Mouse (Mus musculus): Measurements from ENCODE around the gene Gpbar1.
A peak's percentile ranks its signal among the peaks of the same experiment; 100 is the strongest.
"Not testable (repeated sequence)": the region's sequence is repeated elsewhere in the genome, so short reads cannot be mapped to it uniquely, and the experiment has no call there.

Gene Gpbar1

DNA sequence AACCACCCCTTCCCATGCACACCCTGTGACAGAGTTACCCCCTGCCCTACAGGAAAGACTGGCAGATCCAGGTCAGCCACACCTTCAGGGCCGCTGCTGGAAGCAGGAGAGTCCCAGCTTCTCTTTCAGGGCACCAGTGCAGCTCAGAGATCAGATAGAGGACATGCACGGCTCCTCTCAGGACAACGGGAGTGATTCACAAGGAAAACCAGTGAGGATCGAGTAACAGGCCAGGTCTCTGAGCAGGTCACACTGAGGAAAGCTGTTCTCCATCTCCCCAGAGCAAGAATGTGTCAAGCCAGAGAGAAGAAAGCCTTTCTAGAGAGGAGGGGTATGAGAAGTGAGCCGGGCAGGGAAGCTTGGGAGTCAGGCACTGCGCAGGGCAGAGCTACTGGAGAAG, 18.1 kb downstream of the Gpbar1 start:
- no peak for DNase-seq

- no peak for DNase-seq
Observed at GRCm38 (mm10) chr1:74297269-74297668, 18.9 kb downstream of the Gpbar1 start.

DNA sequence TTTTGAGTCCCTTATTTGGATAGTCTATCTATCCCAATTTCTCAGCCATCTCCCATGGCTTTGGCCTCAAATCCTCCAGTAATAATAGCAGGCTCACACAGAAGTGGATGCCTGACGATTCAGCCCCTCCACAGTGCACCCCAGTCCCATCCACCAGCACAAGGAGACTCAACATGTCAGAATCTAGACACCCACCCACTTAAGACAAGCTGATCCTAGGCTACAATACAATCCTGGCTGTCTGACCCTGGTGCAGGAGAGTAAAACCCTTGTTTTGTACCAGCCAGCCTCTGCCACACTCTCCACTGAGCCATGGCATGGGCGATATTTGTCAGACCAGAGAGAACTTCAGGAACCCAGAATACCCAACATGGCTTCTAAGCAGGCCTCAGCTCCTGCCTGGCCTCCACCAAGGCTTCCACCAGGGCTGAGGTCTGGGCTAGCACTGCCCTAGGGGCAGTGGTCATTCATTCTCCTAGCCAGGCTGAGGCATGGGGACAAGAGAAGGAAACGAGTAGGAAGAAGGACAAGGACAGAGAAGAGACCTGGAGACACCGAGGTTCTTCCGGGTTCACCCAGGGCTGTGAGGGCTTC, 19.9 kb downstream of the Gpbar1 start:
- no peak for DNase-seq

DNA sequence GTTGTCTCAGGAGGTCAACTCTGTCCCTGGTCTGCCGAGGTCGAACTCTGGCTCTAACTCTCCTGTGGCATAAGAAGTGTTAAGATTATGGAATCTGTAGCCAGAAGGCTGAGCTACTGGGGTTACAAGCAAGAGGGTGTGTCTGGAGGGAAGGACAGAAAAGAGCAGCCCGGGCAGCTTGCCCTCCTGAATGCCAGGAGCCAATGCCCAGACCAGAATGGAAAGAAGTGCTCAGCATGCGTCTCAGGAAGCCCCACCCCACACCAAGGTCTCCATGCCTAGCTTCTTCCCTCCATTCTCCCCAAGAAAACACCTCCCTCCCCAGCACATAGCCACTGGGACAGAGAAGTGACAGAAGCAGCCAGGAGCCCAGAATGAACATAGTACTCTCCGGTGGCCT, 20.6 kb downstream of the Gpbar1 start:
- no peak for DNase-seq

DNA sequence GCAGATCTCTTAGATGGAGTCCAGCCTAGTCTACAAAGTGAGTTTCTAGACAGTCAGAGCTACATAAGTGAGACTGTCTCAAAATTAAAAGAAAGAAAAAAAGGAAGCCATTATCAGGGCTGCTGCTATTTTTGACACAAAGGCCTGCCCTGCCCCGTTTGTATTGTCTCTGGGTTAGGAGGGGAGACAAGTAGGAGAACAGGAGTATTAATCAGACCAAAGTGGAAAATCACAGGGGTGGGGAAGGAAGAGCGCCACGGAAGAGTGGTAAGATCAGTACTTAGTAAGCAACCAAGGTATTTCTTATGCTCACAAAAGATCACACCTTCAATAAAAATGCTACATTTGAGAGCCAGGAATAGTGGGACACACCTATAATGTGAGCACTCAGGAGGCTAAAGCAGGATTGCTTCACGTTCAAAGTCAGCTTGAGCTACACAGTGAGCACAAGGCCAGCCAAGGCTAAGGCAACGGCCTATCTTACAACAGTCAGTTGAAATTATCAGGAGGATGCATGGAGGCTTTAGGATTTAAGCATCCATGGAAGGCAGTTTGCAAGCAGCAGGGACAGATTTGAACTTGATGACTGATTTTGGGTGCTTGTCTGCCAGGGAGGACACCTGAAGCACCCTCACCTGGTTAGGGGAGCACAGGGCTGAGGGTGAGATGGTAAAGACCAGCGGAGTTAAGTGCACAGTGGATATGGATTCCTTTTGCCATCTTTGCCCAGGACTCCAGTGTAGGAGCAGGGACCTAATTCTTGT, 22.2 kb downstream of the Gpbar1 start:
- DNase-seq, result no peak

GRCm38 (mm10) chr1:74302229-74302628, 23.9 kb downstream of the Gpbar1 start:
- no peak for DNase-seq

GRCm38 (mm10) chr1:74302835-74303234, 24.5 kb downstream of the Gpbar1 start:
- no peak for DNase-seq

- peak; percentile 75 for DNase-seq
Observed at GRCm38 (mm10) chr1:74303509-74304338, 25.4 kb downstream of the Gpbar1 start.

DNA sequence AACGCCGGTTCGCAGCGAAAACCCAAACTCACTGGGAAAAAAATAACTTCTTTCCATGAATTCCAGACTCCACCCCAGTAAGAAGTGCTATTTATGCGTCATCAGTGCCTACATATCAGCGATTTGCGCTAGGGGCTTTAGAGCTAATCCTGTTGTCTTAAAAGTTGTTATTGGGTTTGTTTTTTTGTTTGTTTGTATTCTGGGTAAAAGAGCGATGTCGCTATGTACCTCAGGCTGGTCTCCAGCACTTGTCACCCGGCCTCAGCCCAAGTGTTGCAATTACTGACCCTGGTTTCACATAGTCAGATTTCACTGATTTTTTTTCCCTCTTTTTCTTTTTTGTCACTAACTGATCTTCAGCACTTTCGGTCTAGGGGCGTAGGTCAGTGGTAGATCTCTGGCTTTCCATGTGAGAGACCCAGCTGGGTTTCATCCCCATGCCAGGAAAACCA, 26.0 kb downstream of the Gpbar1 start:
- no peak for DNase-seq

GRCm38 (mm10) chr1:74304946-74305345, 26.6 kb downstream of the Gpbar1 start:
- no peak for DNase-seq

- no peak for DNase-seq
Observed at GRCm38 (mm10) chr1:74305522-74305921, 27.2 kb downstream of the Gpbar1 start, which contains the start of gene Tmbim1. Tmbim1 (minus strand) TSS chr1:74305622.

- no peak for DNase-seq
Observed at GRCm38 (mm10) chr1:74307146-74307545, 28.8 kb downstream of the Gpbar1 start.

DNA sequence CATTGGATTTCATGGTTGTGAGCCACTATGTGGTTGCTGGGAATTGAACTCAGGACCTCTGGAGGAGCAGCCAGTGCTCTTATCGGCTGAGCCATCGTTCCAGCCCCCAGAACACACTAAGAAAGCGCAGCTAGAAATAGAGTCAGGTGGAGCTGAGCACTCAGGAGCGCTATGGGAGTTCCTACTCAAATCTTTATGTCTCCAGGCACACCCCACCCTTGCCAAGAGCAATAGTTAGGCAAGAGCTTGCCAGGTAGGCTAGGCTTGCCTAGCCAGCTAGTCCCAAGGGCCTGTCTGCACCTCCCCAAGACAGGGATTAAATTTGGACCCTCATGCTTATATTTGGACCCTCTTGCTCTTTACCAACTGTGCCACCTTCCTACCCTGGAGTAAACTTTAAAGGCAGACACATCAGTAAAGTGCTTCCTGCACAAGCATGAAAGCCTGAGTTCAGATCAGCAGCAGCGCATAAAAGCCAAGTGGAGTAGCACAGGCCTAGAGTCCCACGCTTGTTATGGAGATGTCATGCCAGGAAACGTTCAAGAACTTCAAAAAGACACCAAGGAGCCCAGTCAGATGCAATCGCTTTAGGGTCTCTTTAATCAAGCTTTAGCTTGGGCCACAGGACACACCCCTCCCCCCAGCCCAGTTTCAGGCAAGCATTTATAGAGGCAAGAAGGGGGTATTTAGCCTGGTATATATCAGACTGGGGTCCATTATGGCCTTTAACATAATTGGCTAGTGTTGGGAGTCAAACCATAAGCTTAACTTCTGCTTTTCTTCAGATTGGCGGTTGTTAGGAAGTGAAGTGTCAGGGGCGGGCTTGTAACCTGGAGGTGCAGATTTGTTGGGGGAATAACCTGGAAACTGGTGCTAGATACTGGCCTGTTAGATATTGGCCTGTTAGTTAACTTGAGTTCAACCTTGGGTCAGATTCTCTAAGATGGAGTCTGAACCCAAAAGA, 29.9 kb downstream of the Gpbar1 start:
- no peak for DNase-seq

DNA sequence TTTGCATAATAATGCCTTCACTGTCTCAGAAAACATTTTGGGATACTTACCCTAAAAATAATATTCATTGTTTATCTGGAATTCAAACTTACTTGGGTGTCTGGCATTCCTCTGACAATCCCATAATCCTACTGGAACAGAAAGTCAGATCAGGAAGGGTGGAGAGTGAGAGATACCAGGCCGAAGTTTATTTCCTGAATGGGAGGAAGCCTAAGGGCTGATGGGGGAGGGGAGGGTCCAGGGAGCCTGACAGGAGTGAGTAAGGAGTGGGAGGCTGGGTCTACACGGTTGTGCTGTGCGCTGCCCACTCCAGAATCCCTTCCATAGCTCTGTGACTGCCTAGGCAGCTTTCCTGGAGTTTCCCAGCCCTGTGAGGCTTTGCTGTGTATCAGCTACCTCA, 31.4 kb downstream of the Gpbar1 start:
- DNase-seq, result no peak

DNA sequence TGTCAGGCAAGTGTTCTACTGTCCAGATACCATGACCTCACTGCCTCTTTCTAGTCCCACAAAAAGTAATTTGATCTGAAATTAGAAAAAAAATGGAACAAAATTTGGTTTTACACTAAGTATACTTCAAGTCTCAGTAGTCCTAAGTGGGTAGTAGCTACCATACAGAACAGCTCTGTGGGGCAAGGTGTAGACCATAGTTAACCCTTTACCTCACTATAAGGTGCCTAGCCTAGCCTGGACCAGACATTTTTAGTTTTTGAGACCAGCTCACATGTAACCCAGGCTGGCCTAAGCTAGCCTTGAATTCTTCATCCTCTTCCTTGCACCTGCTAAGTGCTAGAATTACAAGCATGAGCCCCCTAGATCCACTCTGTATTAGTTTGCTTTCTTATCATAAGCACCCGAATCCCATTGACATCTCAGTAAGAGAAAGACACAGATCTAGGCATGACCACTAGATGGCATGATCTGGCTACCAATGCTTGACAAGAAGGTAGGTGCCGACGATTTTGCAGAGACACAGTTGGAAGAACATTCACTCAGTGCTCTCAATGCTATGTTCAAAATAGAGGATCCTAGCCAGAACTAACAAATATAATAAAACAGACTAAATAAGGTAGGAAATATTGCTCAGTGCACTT, 34.8 kb downstream of the Gpbar1 start:
- DNase-seq, result peak; percentile 88

GRCm38 (mm10) chr1:74314796-74315195, 36.4 kb downstream of the Gpbar1 start:
- no peak for DNase-seq

GRCm38 (mm10) chr1:74316114-74316827, 37.9 kb downstream of the Gpbar1 start:
- DNase-seq, result no peak

- DNase-seq, result no peak
Observed at GRCm38 (mm10) chr1:74318711-74319110, 40.4 kb downstream of the Gpbar1 start.

DNA sequence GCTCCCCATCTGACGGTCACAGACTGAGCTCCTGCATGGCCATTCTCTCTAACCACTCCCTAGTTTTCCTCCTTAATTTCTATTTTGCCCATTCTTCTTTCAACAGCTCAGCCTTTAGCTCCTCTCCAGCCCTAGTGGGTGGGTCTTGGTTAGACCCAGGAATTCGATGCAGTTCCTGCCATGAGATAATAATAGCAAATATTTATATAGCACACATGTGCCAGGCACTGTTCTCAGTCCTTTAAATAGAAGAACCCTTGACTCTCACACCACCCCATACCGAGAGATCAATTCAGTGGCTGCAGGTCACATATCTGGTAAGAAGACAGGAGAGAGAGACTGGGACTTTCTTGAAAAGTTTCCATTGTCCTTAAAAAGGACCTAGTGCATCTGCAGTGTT, 43.0 kb downstream of the Gpbar1 start:
- no peak for DNase-seq

GRCm38 (mm10) chr1:74326916-74327315, 48.6 kb downstream of the Gpbar1 start:
- DNase-seq, result not testable (repeated sequence)

All from embryo, embryonic 11 days (tissue).